Mouse (Mus musculus) mature B cell (primary cell): ENCODE measurements around the gene Map7d3.

ENCODE experiments used
- in situ Hi-C: fragments of 300-500 bp; cut with MboI; formaldehyde crosslinking; loops from 2 replicates; pipeline ENCODE4 v1.14.3; 2019

Map7d3 gene

GRCm38 (mm10) chrX:56821765-56822603 is at the start of gene Map7d3:
Map7d3 (minus strand) TSS chrX:56822326.
- in situ Hi-C loops, result no loop called here

- in situ Hi-C loops, result no loop called here
These were observed 47.7 kb upstream of the Map7d3 start, which contains the start of gene Adgrg4 for GRCm38 (mm10) chrX:56869863-56870262. Adgrg4 (plus strand) TSS chrX:56870163.

- in situ Hi-C loops, result no loop called here
These were observed 19.1 kb upstream of the Map7d3 start for GRCm38 (mm10) chrX:56841255-56841654.

- in situ Hi-C loops, result no loop called here
These were observed 17.2 kb upstream of the Map7d3 start for GRCm38 (mm10) chrX:56839369-56839768.

- in situ Hi-C loops, result no loop called here
These were observed 13.7 kb upstream of the Map7d3 start for GRCm38 (mm10) chrX:56835842-56836241.

- in situ Hi-C loops, result no loop called here
These were observed 5.4 kb upstream of the Map7d3 start for GRCm38 (mm10) chrX:56827492-56827891.

GRCm38 (mm10) chrX:56791268-56791667 is 30.9 kb downstream of the Map7d3 start:
- in situ Hi-C loops, result no loop called here

GRCm38 (mm10) chrX:56790591-56790990 is 31.5 kb downstream of the Map7d3 start:
- in situ Hi-C loops, result no loop called here

GRCm38 (mm10) chrX:56787486-56787885 is 34.6 kb downstream of the Map7d3 start:
- in situ Hi-C loops, result no loop called here

GRCm38 (mm10) chrX:56786281-56787061 is 35.7 kb downstream of the Map7d3 start:
- in situ Hi-C loops, result no loop called here

- in situ Hi-C loops, result no loop called here
These were observed 48.8 kb downstream of the Map7d3 start for GRCm38 (mm10) chrX:56773329-56773728.

- in situ Hi-C loops, result no loop called here
These were observed 50.4 kb downstream of the Map7d3 start for GRCm38 (mm10) chrX:56771751-56772150.

GRCm38 (mm10) chrX:56769838-56770237 is 52.3 kb downstream of the Map7d3 start:
- in situ Hi-C loops, result no loop called here

- in situ Hi-C loops, result no loop called here
These were observed 61.8 kb downstream of the Map7d3 start for GRCm38 (mm10) chrX:56760257-56760760.

GRCm38 (mm10) chrX:56756352-56756751 is 65.8 kb downstream of the Map7d3 start:
- in situ Hi-C loops, result no loop called here

GRCm38 (mm10) chrX:56755646-56756045 is 66.5 kb downstream of the Map7d3 start:
- in situ Hi-C loops, result no loop called here

GRCm38 (mm10) chrX:56753317-56754289 is 68.5 kb downstream of the Map7d3 start:
- in situ Hi-C loops, result no loop called here

GRCm38 (mm10) chrX:56752144-56752543 is 70.0 kb downstream of the Map7d3 start:
- in situ Hi-C loops, result no loop called here

GRCm38 (mm10) chrX:56751536-56751935 is 70.6 kb downstream of the Map7d3 start:
- in situ Hi-C loops, result no loop called here
